Mouse (Mus musculus): ENCODE measurements around the gene Dchs1. TPM values are rescaled to one million over a fixed set of nuclear protein-coding genes. Genes with fewer than 3 reads are reported as not detected.

The Dchs1 gene
- polyA plus RNA-seq, 1 experiment, result 0.49 TPM

- TF ChIP-seq CEBPB (IDR thresholded peaks at IDR 0.05; ENCODE audit: insufficient read depth, poor library complexity, severe bottlenecking) (no peak), TCF12 (IDR thresholded peaks at IDR 0.05; ENCODE audit: insufficient read depth, poor library complexity, severe bottlenecking) (no peak), MYOD1 (IDR thresholded peaks at IDR 0.05; ENCODE audit: control insufficient read depth in 1 of 3, insufficient read length in 2 of 3, low read depth in 2 of 3) (no peak), MAX (IDR thresholded peaks at IDR 0.05; ENCODE audit: low read depth) (no peak), POLR2AphosphoS2 (IDR thresholded peaks at IDR 0.05; ENCODE audit: insufficient read length, low read depth) (no peak), E2F4 (IDR thresholded peaks at IDR 0.05; ENCODE audit: insufficient read depth) (no peak)
- Histone ChIP-seq H3K4me3 (no peak overlapping the region), H3ac (ENCODE audit: control insufficient read depth, insufficient read length) (no peak overlapping the region), H3K27me3 (ENCODE audit: control insufficient read depth, insufficient read depth, insufficient read length) (no peaks in the 10 kb centered on the region), H3K79me2 (ENCODE audit: control insufficient read depth, insufficient read depth) (no peaks in the 10 kb centered on the region), H3K36me3 (ENCODE audit: control insufficient read depth, insufficient read depth) (peaks cover 3% of the 10 kb centered on the region), H3K4me2 (ENCODE audit: low read depth) (no peak overlapping the region)
Measured at GRCm38 (mm10) chr7:105721916-105722315, 65.5 kb downstream of the Dchs1 start.

GRCm38 (mm10) chr7:105715366-105715765 is 72.1 kb downstream of the Dchs1 start:
- Histone ChIP-seq H3ac (ENCODE audit: control insufficient read depth, insufficient read length) (no peak overlapping the region), H3K4me3 (no peak overlapping the region), H3K36me3 (ENCODE audit: control insufficient read depth, insufficient read depth) (no peaks in the 10 kb centered on the region), H3K27me3 (ENCODE audit: control insufficient read depth, insufficient read depth, insufficient read length) (no peaks in the 10 kb centered on the region), H3K79me2 (ENCODE audit: control insufficient read depth, insufficient read depth) (no peaks in the 10 kb centered on the region), H3K4me2 (ENCODE audit: low read depth) (no peak overlapping the region)
- no peak for TF ChIP-seq MAX (IDR thresholded peaks at IDR 0.05; ENCODE audit: low read depth)
- TF ChIP-seq MYOD1 (IDR thresholded peaks at IDR 0.05; ENCODE audit: control insufficient read depth in 1 of 3, insufficient read length in 2 of 3, low read depth in 2 of 3), result no peak
- no peak for TF ChIP-seq MYOG (IDR thresholded peaks at IDR 0.05; ENCODE audit: control insufficient read depth in 1 of 3, insufficient read depth in 1 of 3, insufficient read length in 2 of 3, low read depth in 2 of 3)
- TF ChIP-seq USF1 (IDR thresholded peaks at IDR 0.05; ENCODE audit: low read depth), result no peak
- TF ChIP-seq POLR2A (IDR thresholded peaks at IDR 0.05; ENCODE audit: insufficient read length, low read depth), result no peak
- no peak for TF ChIP-seq POLR2AphosphoS2 (IDR thresholded peaks at IDR 0.05; ENCODE audit: insufficient read length, low read depth)

- Histone ChIP-seq H3K36me3 (ENCODE audit: control insufficient read depth, insufficient read depth) (no peaks in the 10 kb centered on the region), H3K4me3 (no peak overlapping the region)
Measured at GRCm38 (mm10) chr7:105708733-105709132, 78.7 kb downstream of the Dchs1 start.

DNA sequence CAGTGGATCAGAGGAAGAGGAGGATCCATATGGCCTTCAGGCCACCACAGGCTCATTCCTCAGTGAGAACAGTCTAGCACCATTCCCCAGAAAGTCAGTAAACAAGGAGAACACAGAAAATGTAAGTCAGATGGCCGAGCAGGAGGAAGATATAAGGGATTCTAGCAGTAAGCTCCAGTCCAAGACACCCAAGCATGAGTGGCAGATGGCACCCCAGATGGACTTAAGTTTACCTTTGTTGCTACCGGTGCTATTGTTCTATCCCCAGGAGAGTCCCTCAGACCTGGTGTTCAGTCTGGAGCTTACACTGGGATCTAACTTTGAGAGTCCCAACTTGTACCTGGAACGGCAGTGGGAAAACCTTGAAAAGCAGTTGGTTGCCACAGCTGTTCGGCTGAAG is 83.6 kb downstream of the Dchs1 start:
- Histone ChIP-seq H3ac (ENCODE audit: control insufficient read depth, insufficient read length) (no peak overlapping the region), H3K27me3 (ENCODE audit: control insufficient read depth, insufficient read depth, insufficient read length) (peaks cover 9% of the 10 kb centered on the region), H3K4me3 (no peak overlapping the region), H3K79me2 (ENCODE audit: control insufficient read depth, insufficient read depth) (no peaks in the 10 kb centered on the region), H3K36me3 (ENCODE audit: control insufficient read depth, insufficient read depth) (no peaks in the 10 kb centered on the region), H3K4me2 (ENCODE audit: low read depth) (no peak overlapping the region)
- no peak for TF ChIP-seq MAX (IDR thresholded peaks at IDR 0.05; ENCODE audit: low read depth)
- no peak for TF ChIP-seq SRF (IDR thresholded peaks at IDR 0.05; ENCODE audit: control insufficient read depth, insufficient read length, low read depth)
- TF ChIP-seq TCF3 (IDR thresholded peaks at IDR 0.05; ENCODE audit: insufficient read length, low read depth), result no peak
- no peak for TF ChIP-seq E2F4 (IDR thresholded peaks at IDR 0.05; ENCODE audit: insufficient read depth)
- no peak for TF ChIP-seq USF1 (IDR thresholded peaks at IDR 0.05; ENCODE audit: low read depth)
- TF ChIP-seq POLR2A (IDR thresholded peaks at IDR 0.05; ENCODE audit: insufficient read length, low read depth), result no peak

More at GRCm38 (mm10) chr7:105708733-105709132, 78.7 kb downstream of the Dchs1 start:
- H3K4me2 ChIP-seq (ENCODE audit: low read depth), result no peak overlapping the region
- TF ChIP-seq POLR2A (IDR thresholded peaks at IDR 0.05; ENCODE audit: insufficient read length, low read depth), result no peak
- TF ChIP-seq E2F4 (IDR thresholded peaks at IDR 0.05; ENCODE audit: insufficient read depth), result no peak
- no peak for TF ChIP-seq TCF12 (IDR thresholded peaks at IDR 0.05; ENCODE audit: insufficient read depth, poor library complexity, severe bottlenecking)
- no peak for TF ChIP-seq MYOD1 (IDR thresholded peaks at IDR 0.05; ENCODE audit: control insufficient read depth in 1 of 3, insufficient read length in 2 of 3, low read depth in 2 of 3)
- no peak for TF ChIP-seq SRF (IDR thresholded peaks at IDR 0.05; ENCODE audit: control insufficient read depth, insufficient read length, low read depth)
- no peak for TF ChIP-seq POLR2AphosphoS2 (IDR thresholded peaks at IDR 0.05; ENCODE audit: insufficient read length, low read depth)
- TF ChIP-seq USF1 (IDR thresholded peaks at IDR 0.05; ENCODE audit: low read depth), result no peak
- no peak for TF ChIP-seq TCF3 (IDR thresholded peaks at IDR 0.05; ENCODE audit: insufficient read length, low read depth)
- TF ChIP-seq MAX (IDR thresholded peaks at IDR 0.05; ENCODE audit: low read depth), result no peak
- no peak for TF ChIP-seq REST (IDR thresholded peaks at IDR 0.05; ENCODE audit: insufficient read depth, insufficient read length)
- TF ChIP-seq CEBPB (IDR thresholded peaks at IDR 0.05; ENCODE audit: insufficient read depth, poor library complexity, severe bottlenecking), result no peak
- no peak for TF ChIP-seq MYOG (IDR thresholded peaks at IDR 0.05; ENCODE audit: control insufficient read depth in 1 of 3, insufficient read depth in 1 of 3, insufficient read length in 2 of 3, low read depth in 2 of 3)
- H3ac ChIP-seq (ENCODE audit: control insufficient read depth, insufficient read length), result no peak overlapping the region
- no peaks in the 10 kb centered on the region for H3K79me2 ChIP-seq (ENCODE audit: control insufficient read depth, insufficient read depth)
- H3K27me3 ChIP-seq (ENCODE audit: control insufficient read depth, insufficient read depth, insufficient read length), result peaks cover 4% of the 10 kb centered on the region

- peaks cover 9% of the 10 kb centered on the region for H3K27me3 ChIP-seq (ENCODE audit: control insufficient read depth, insufficient read depth, insufficient read length)
- H3K36me3 ChIP-seq (ENCODE audit: control insufficient read depth, insufficient read depth), result no peaks in the 10 kb centered on the region
- no peak overlapping the region for H3K4me2 ChIP-seq (ENCODE audit: low read depth)
- no peak overlapping the region for H3K4me3 ChIP-seq
- TF ChIP-seq E2F4 (IDR thresholded peaks at IDR 0.05; ENCODE audit: insufficient read depth) (no peak), POLR2A (IDR thresholded peaks at IDR 0.05; ENCODE audit: insufficient read length, low read depth) (no peak), CEBPB (IDR thresholded peaks at IDR 0.05; ENCODE audit: insufficient read depth, poor library complexity, severe bottlenecking) (no peak), MAX (IDR thresholded peaks at IDR 0.05; ENCODE audit: low read depth) (no peak), REST (IDR thresholded peaks at IDR 0.05; ENCODE audit: insufficient read depth, insufficient read length) (no peak), USF1 (IDR thresholded peaks at IDR 0.05; ENCODE audit: low read depth) (no peak), MYOD1 (IDR thresholded peaks at IDR 0.05; ENCODE audit: control insufficient read depth in 1 of 3, insufficient read length in 2 of 3, low read depth in 2 of 3) (no peak), TCF3 (IDR thresholded peaks at IDR 0.05; ENCODE audit: insufficient read length, low read depth) (no peak), MYOG (IDR thresholded peaks at IDR 0.05; ENCODE audit: control insufficient read depth in 1 of 3, insufficient read depth in 1 of 3, insufficient read length in 2 of 3, low read depth in 2 of 3) (no peak), SRF (IDR thresholded peaks at IDR 0.05; ENCODE audit: control insufficient read depth, insufficient read length, low read depth) (no peak)
- no peaks in the 10 kb centered on the region for H3K79me2 ChIP-seq (ENCODE audit: control insufficient read depth, insufficient read depth)
- no peak overlapping the region for H3ac ChIP-seq (ENCODE audit: control insufficient read depth, insufficient read length)
Measured at GRCm38 (mm10) chr7:105703184-105703583, 84.3 kb downstream of the Dchs1 start.

Other genes starting within 250 kb of the Dchs1 start
- 45.5 TPM for gene Smpd1, start 233.3 kb downstream of the Dchs1 start, polyA plus RNA-seq (2012; fragmentation: generic; extraction: Trizol)
- 34.3 TPM for gene Apbb1, start 206.0 kb downstream of the Dchs1 start, polyA plus RNA-seq (2012; fragmentation: generic; extraction: Trizol)
- 0.18 TPM for gene Hpx, start 187.5 kb downstream of the Dchs1 start, polyA plus RNA-seq (2012; fragmentation: generic; extraction: Trizol)
- gene Trim3, start 154.1 kb downstream of the Dchs1 start, polyA plus RNA-seq (2012; fragmentation: generic; extraction: Trizol), result 42.8 TPM
- 154 TPM for gene Timm10b, start 147.6 kb downstream of the Dchs1 start, polyA plus RNA-seq (2012; fragmentation: generic; extraction: Trizol)
- gene Arfip2, start 147.2 kb downstream of the Dchs1 start, polyA plus RNA-seq (2012; fragmentation: generic; extraction: Trizol), result 28.4 TPM
- 56.6 TPM for gene Gm45799, start 147.1 kb downstream of the Dchs1 start, polyA plus RNA-seq (2012; fragmentation: generic; extraction: Trizol)
- gene Dnhd1, start 136.8 kb downstream of the Dchs1 start, polyA plus RNA-seq (2012; fragmentation: generic; extraction: Trizol), result 0.68 TPM
- 250 TPM for gene Ilk, start 51.1 kb downstream of the Dchs1 start, polyA plus RNA-seq (2012; fragmentation: generic; extraction: Trizol)
- 15.5 TPM for gene Rrp8, start 50.3 kb downstream of the Dchs1 start, polyA plus RNA-seq (2012; fragmentation: generic; extraction: Trizol)
- 249 TPM for gene Taf10, start 43.3 kb downstream of the Dchs1 start, polyA plus RNA-seq (2012; fragmentation: generic; extraction: Trizol)
- gene Tpp1, start 35.4 kb downstream of the Dchs1 start, polyA plus RNA-seq (2012; fragmentation: generic; extraction: Trizol), result 40.4 TPM
- 346 TPM for gene Mrpl17, start 23.4 kb upstream of the Dchs1 start, polyA plus RNA-seq (2012; fragmentation: generic; extraction: Trizol)
- gene Gm4070, start 166.3 kb upstream of the Dchs1 start, polyA plus RNA-seq (2012; fragmentation: generic; extraction: Trizol), result 0.42 TPM

All from myocyte (in vitro differentiated cells).